Mouse (Mus musculus): ENCODE data around the gene Znrd1. TPM values are rescaled to one million over a fixed set of nuclear protein-coding genes. Genes with fewer than 3 reads are reported as not detected.

Gene Znrd1
- total and polyA plus RNA-seq, 2 experiments, result 13.7 to 14.8 TPM

GRCm38 (mm10) chr17:36912031-36912430 is 46.3 kb downstream of the Znrd1 start:
- Histone ChIP-seq H3K9ac (ENCODE audit: low read depth, low read length) (no peak overlapping the region), H3K27me3 (ENCODE audit: control insufficient read depth, insufficient read depth, low read length) (no peaks in the 10 kb centered on the region), H3K4me1 (ENCODE audit: control insufficient read depth, insufficient read depth, low read length) (no peaks in the 10 kb centered on the region; the same call in 1 of the 2 replicates), H3K4me3 (ENCODE audit: insufficient read depth, low read depth, low read length) (no peak overlapping the region), H3K79me2 (ENCODE audit: control insufficient read depth, insufficient read depth, low read length) (no peaks in the 10 kb centered on the region), H3K27ac (replicated peaks; ENCODE audit: insufficient read depth, low read depth, low read length) (no peak overlapping the region), H3K36me3 (ENCODE audit: control insufficient read depth, insufficient read depth, low read length) (no peaks in the 10 kb centered on the region)
- DNase-seq (ENCODE audit: extremely low read depth, low read depth, low spot score), result peak; percentile 14
- WGBS, result 48% methylated on average over 2 of the region's 2 CpGs
- TF ChIP-seq POLR2A (IDR thresholded peaks at IDR 0.05; ENCODE audit: extremely low read depth, insufficient read depth, low read length) (no peak), CTCF (IDR thresholded peaks at IDR 0.05; ENCODE audit: low read depth, low read length) (no peak)

DNA sequence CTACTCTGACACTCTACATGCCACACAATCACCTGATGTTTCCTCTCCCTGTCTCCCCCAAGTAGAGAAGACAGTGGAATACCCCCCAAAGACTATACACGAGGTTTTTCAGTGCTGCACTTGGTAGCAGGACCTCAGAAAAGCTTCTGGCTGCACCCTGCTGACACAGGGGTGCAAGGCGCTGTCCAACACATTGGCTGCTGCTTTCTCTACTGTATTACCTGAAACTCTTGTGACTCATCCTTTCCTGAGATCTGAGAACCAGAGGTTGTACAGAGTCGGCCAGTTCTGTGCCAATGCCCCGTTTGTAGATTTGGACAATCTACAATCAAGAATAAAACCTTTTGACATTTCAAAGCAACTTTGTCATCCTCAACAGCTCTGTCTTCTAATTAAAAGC is 48.6 kb downstream of the Znrd1 start:
- no peaks in the 10 kb centered on the region for H3K79me2 ChIP-seq (ENCODE audit: control insufficient read depth, insufficient read depth, low read length)
- no peaks in the 10 kb centered on the region for H3K27me3 ChIP-seq (ENCODE audit: control insufficient read depth, insufficient read depth, low read length)
- WGBS, result 50% methylated on average over 4 of the region's 4 CpGs
- H3K4me3 ChIP-seq (ENCODE audit: insufficient read depth, low read depth, low read length), result no peak overlapping the region
- TF ChIP-seq POLR2A (IDR thresholded peaks at IDR 0.05; ENCODE audit: extremely low read depth, insufficient read depth, low read length) (no peak), CTCF (IDR thresholded peaks at IDR 0.05; ENCODE audit: low read depth, low read length) (no peak)
- H3K9ac ChIP-seq (ENCODE audit: low read depth, low read length), result no peak overlapping the region
- DNase-seq (ENCODE audit: extremely low read depth, low read depth, low spot score), result no peak
- H3K36me3 ChIP-seq (ENCODE audit: control insufficient read depth, insufficient read depth, low read length), result no peaks in the 10 kb centered on the region
- no peaks in the 10 kb centered on the region for H3K4me1 ChIP-seq (ENCODE audit: control insufficient read depth, insufficient read depth, low read length)
- H3K27ac ChIP-seq (replicated peaks; ENCODE audit: insufficient read depth, low read depth, low read length), result no peak overlapping the region

- DNase-seq (ENCODE audit: extremely low read depth, low read depth, low spot score), result no peak
- WGBS, result 54% methylated on average over 1 of the region's 1 CpGs
- Histone ChIP-seq H3K36me3 (ENCODE audit: control insufficient read depth, insufficient read depth, low read length) (no peaks in the 10 kb centered on the region), H3K27ac (replicated peaks; ENCODE audit: insufficient read depth, low read depth, low read length) (no peak overlapping the region), H3K4me1 (ENCODE audit: control insufficient read depth, insufficient read depth, low read length) (no peaks in the 10 kb centered on the region), H3K4me3 (ENCODE audit: insufficient read depth, low read depth, low read length) (no peak overlapping the region), H3K9ac (ENCODE audit: low read depth, low read length) (no peak overlapping the region), H3K79me2 (ENCODE audit: control insufficient read depth, insufficient read depth, low read length) (no peaks in the 10 kb centered on the region), H3K27me3 (ENCODE audit: control insufficient read depth, insufficient read depth, low read length) (no peaks in the 10 kb centered on the region)
- no peak for TF ChIP-seq CTCF (IDR thresholded peaks at IDR 0.05; ENCODE audit: low read depth, low read length)
- TF ChIP-seq POLR2A (IDR thresholded peaks at IDR 0.05; ENCODE audit: extremely low read depth, insufficient read depth, low read length), result no peak
Measured at GRCm38 (mm10) chr17:36908235-36908634, 50.1 kb downstream of the Znrd1 start.

Other genes with a start within 250 kb of the Znrd1 start
- not detected in 2 replicates for gene H2-M10.5, start 185.6 kb downstream of the Znrd1 start, total RNA-seq (2014; rRNA removed)
- gene H2-M10.5, start 185.6 kb downstream of the Znrd1 start, polyA plus RNA-seq (2012; rRNA removed), result not detected in 2 replicates
- gene H2-M10.6, start 146.4 kb downstream of the Znrd1 start, total RNA-seq (2014; rRNA removed), result not detected in 2 replicates
- gene H2-M10.6, start 146.4 kb downstream of the Znrd1 start, polyA plus RNA-seq (2012; rRNA removed), result not detected in 2 replicates
- gene Trim26, start 121.4 kb downstream of the Znrd1 start, total RNA-seq (2014; rRNA removed), result 13.5 and 14.0 TPM in 2 replicates
- 25.8 and 27.0 TPM in 2 replicates for gene Trim26, start 121.4 kb downstream of the Znrd1 start, polyA plus RNA-seq (2012; rRNA removed)
- gene Trim15, start 91.3 kb downstream of the Znrd1 start, total RNA-seq (2014; rRNA removed), result not detected in 2 replicates
- not detected in 2 replicates for gene Trim15, start 91.3 kb downstream of the Znrd1 start, polyA plus RNA-seq (2012; rRNA removed)
- 0.07 TPM in 1 of 2 replicates, not detected in the other for gene Trim10, start 89.0 kb downstream of the Znrd1 start, total RNA-seq (2014; rRNA removed)
- not detected in 2 replicates for gene Trim10, start 89.0 kb downstream of the Znrd1 start, polyA plus RNA-seq (2012; rRNA removed)
- not detected in 2 replicates for gene Trim40, start 68.4 kb downstream of the Znrd1 start, total RNA-seq (2014; rRNA removed)
- gene Trim40, start 68.4 kb downstream of the Znrd1 start, polyA plus RNA-seq (2012; rRNA removed), result 0.05 TPM in 1 of 2 replicates, not detected in the other
- not detected in 2 replicates for gene Trim31, start 60.4 kb downstream of the Znrd1 start, total RNA-seq (2014; rRNA removed)
- gene Trim31, start 60.4 kb downstream of the Znrd1 start, polyA plus RNA-seq (2012; rRNA removed), result not detected in 2 replicates
- gene Rnf39, start 15.6 kb downstream of the Znrd1 start, total RNA-seq (2014; rRNA removed), result 3.5 and 4.4 TPM in 2 replicates
- 8.8 and 11.9 TPM in 2 replicates for gene Rnf39, start 15.6 kb downstream of the Znrd1 start, polyA plus RNA-seq (2012; rRNA removed)
- 24.2 and 26.6 TPM in 2 replicates for gene Ppp1r11, start 6.8 kb downstream of the Znrd1 start, total RNA-seq (2014; rRNA removed)
- 36.8 and 37.7 TPM in 2 replicates for gene Ppp1r11, start 6.8 kb downstream of the Znrd1 start, polyA plus RNA-seq (2012; rRNA removed)
- 9.6 and 11.9 TPM in 2 replicates for gene Znrd1as, start within 50 bp of the Znrd1 start, total RNA-seq (2014; rRNA removed)
- gene Znrd1as, start within 50 bp of the Znrd1 start, polyA plus RNA-seq (2012; rRNA removed), result 2.5 and 2.6 TPM in 2 replicates
- not detected in 2 replicates for gene 2410137M14Rik, start 22.7 kb upstream of the Znrd1 start, total RNA-seq (2014; rRNA removed)
- not detected in 2 replicates for gene 2410137M14Rik, start 22.7 kb upstream of the Znrd1 start, polyA plus RNA-seq (2012; rRNA removed)
- gene H2-M5, start 31.0 kb upstream of the Znrd1 start, total RNA-seq (2014; rRNA removed), result not detected in 2 replicates
- not detected in 2 replicates for gene H2-M5, start 31.0 kb upstream of the Znrd1 start, polyA plus RNA-seq (2012; rRNA removed)
- 0.65 and 1.0 TPM in 2 replicates for gene Zfp57, start 42.6 kb upstream of the Znrd1 start, total RNA-seq (2014; rRNA removed)
- gene Zfp57, start 42.6 kb upstream of the Znrd1 start, polyA plus RNA-seq (2012; rRNA removed), result 0.26 and 0.59 TPM in 2 replicates
- not detected in 2 replicates for gene Mog, start 64.8 kb upstream of the Znrd1 start, total RNA-seq (2014; rRNA removed)
- not detected in 2 replicates for gene Mog, start 64.8 kb upstream of the Znrd1 start, polyA plus RNA-seq (2012; rRNA removed)
- 1.2 and 1.9 TPM in 2 replicates for gene Gabbr1, start 87.4 kb upstream of the Znrd1 start, total RNA-seq (2014; rRNA removed)
- gene Gabbr1, start 87.4 kb upstream of the Znrd1 start, polyA plus RNA-seq (2012; rRNA removed), result 1.4 and 3.2 TPM in 2 replicates
- gene Olfr90, start 129.9 kb upstream of the Znrd1 start, total RNA-seq (2014; rRNA removed), result not detected in 2 replicates
- not detected in 2 replicates for gene Olfr90, start 129.9 kb upstream of the Znrd1 start, polyA plus RNA-seq (2012; rRNA removed)
- not detected in 2 replicates for gene Olfr91, start 139.7 kb upstream of the Znrd1 start, total RNA-seq (2014; rRNA removed)
- gene Olfr91, start 139.7 kb upstream of the Znrd1 start, polyA plus RNA-seq (2012; rRNA removed), result not detected in 2 replicates
- gene Olfr92, start 161.5 kb upstream of the Znrd1 start, total RNA-seq (2014; rRNA removed), result not detected in 2 replicates
- not detected in 2 replicates for gene Olfr92, start 161.5 kb upstream of the Znrd1 start, polyA plus RNA-seq (2012; rRNA removed)
- not detected in 2 replicates for gene Olfr93, start 202.9 kb upstream of the Znrd1 start, total RNA-seq (2014; rRNA removed)
- not detected in 2 replicates for gene Olfr93, start 202.9 kb upstream of the Znrd1 start, polyA plus RNA-seq (2012; rRNA removed)
- 0.46 and 0.47 TPM in 2 replicates for gene Ubd, start 235.3 kb upstream of the Znrd1 start, total RNA-seq (2014; rRNA removed)
- gene Ubd, start 235.3 kb upstream of the Znrd1 start, polyA plus RNA-seq (2012; rRNA removed), result 0.22 TPM in 1 of 2 replicates, not detected in the other
- gene Olfr94, start 242.4 kb upstream of the Znrd1 start, total RNA-seq (2014; rRNA removed), result not detected in 2 replicates
- not detected in 2 replicates for gene Olfr94, start 242.4 kb upstream of the Znrd1 start, polyA plus RNA-seq (2012; rRNA removed)